Mouse (Mus musculus) ES-E14 (cell line): Measurements from ENCODE around the gene Spats2l.

Experiments used
- HCFC1 ChIP-seq: IDR thresholded peaks from 2 replicates; pipeline ENCODE4 v1.6.1; 2012; ENCODE audit warnings: low read length, inconsistent platforms, borderline replicate concordance; ENCODE audit not compliant: insufficient read depth
- ZNF384 ChIP-seq: IDR thresholded peaks from 2 replicates; pipeline ENCODE4 v1.6.1; 2012; ENCODE audit warnings: low read depth, low read length, inconsistent platforms

- TF ChIP-seq ZNF384 (no peak), HCFC1 (no peak)
Observed at GRCm38 (mm10) chr1:57934287-57934686, 160.3 kb downstream of the Spats2l start.
